Mouse (Mus musculus) T-helper 2 cell (primary cell): ENCODE results near the gene Pbld2.

Experiments
- in situ Hi-C: fragments of 300-600 bp; cut with MboI, MseI; formaldehyde crosslinking; loops from one replicate; pipeline ENCODE4 v1.15.1; 2025; ENCODE audit warnings: high pct_unique_total_duplicates

The Pbld2 gene

GRCm38 (mm10) chr10:63023749-63024579 is at the start of gene Pbld2, which contains the start of gene Hnrnph3:
TSS of gene Pbld2 (plus strand) at chr10:63024315.
TSS of gene Hnrnph3 (minus strand) at chr10:63024217.
- in situ Hi-C loops, result no loop called here

- in situ Hi-C loops, result no loop called here
Observed at GRCm38 (mm10) chr10:62979667-62980038, 44.5 kb upstream of the Pbld2 start.

GRCm38 (mm10) chr10:62980039-62980954 is 43.8 kb upstream of the Pbld2 start, which contains the start of gene Rufy2:
TSS of gene Rufy2 (plus strand) at chr10:62980223.
- in situ Hi-C loops, result no loop called here

- in situ Hi-C loops, result no loop called here
Observed at GRCm38 (mm10) chr10:62984072-62984471, 40.0 kb upstream of the Pbld2 start.

DNA sequence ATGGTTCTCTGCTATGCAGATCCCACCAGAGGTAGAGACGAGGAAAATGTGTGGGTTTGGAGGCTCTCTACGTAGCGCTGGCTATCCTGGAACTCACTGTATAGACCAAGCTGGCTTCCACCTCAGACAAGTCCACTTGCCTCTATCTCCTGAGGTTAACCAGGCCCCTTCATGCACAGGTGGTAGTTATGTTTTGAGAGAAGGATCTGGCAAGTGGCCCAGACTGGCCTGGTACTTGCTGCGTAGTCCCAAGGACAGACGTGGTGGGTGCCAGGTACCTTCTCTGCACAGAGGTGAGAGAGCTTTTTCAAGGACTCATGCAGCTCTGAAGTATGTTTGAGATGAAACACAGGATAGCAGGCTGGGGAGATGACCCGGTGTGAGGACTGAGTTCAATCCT is 39.6 kb upstream of the Pbld2 start:
- in situ Hi-C loops, result no loop called here

DNA sequence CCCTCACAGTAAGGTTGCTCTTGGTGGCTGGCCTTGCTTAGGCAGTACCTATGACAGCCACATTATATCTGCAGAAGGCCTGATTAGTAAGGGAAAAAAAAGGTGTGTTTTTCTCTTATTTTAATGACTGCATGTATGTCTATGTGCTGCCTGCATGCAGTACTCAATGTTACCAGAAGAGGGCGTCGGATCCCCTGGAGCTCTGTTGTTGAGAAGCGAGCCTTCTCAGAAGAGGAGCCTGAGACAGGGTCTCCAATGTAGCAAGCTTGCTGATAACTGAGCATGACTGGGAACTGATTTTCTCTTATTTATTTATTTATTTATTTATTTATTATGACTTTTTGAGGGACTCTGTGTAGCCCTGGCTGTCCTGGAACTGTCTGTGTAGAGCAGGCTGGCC is 36.8 kb upstream of the Pbld2 start:
- in situ Hi-C loops, result no loop called here

- in situ Hi-C loops, result no loop called here
Observed at GRCm38 (mm10) chr10:62990636-62991035, 33.5 kb upstream of the Pbld2 start.

- in situ Hi-C loops, result no loop called here
Observed at GRCm38 (mm10) chr10:62993991-62994390, 30.1 kb upstream of the Pbld2 start.

GRCm38 (mm10) chr10:63000584-63000983 is 23.5 kb upstream of the Pbld2 start:
- in situ Hi-C loops, result loop anchor here (5.0 kb wide), 1 partner anchor 238 kb away; no protein-coding TSS in a partner anchor

GRCm38 (mm10) chr10:63003252-63003651 is 20.9 kb upstream of the Pbld2 start:
- in situ Hi-C loops, result loop anchor here (5.0 kb wide), 1 partner anchor 241 kb away; no protein-coding TSS in a partner anchor

DNA sequence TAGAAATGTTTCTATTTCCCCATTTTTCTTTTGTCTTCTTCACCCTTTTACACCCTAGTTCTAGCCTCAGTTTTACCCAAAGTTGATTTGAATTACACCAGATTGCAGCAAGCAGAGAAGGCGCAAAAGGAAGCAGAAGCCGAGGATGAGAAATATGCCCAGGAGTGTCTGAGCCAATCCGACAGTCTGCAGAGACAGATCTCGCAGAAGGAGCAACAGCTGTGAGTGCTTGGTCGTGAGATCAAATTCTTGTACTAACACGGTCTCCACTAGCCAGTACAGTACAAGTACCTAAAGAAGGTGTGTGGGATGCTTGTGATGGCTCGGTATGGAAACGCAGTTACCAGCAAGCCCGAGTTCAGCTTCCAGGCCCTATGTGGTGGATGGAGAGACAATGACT is 19.6 kb upstream of the Pbld2 start:
- in situ Hi-C loops, result loop anchor here (5.0 kb wide), 1 partner anchor 242 kb away; no protein-coding TSS in a partner anchor

DNA sequence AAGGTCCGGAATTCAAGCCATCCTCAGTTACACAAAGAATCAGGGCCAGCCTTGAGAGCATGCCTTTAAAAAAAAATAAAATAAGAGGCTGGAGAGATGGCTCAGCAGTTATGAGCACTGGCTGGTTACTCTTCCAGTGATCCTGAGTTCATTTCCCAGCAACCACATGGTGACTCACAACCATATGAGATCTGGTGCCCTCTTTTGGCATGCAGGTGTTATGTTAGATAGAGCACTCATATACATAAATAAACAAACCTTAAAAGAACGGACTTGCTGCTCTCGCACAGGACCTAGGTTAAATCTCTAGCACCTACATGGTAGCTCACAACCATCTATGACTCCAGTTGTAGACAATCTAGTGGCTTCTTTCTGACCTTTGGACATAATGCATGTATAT is 15.9 kb upstream of the Pbld2 start:
- in situ Hi-C loops, result no loop called here

DNA sequence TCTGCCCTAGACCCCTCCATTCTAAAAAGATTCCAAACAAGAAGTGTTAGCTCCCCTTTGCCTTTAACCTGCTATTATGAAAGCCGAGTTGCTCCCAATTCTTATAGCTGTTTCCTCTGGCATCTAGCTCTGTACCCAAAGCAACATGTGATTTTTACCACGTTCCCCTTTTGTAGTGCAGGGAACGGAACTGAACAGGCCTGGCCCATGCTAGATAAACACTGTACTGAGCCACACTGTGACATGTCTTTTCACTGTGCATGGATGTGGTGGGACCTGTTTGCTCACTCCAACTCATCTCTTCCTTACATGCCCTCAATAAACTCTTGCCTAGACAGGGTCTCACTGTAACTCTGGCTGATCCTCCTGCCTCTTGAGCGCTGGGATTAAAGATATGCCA is 13.8 kb upstream of the Pbld2 start:
- in situ Hi-C loops, result no loop called here

DNA sequence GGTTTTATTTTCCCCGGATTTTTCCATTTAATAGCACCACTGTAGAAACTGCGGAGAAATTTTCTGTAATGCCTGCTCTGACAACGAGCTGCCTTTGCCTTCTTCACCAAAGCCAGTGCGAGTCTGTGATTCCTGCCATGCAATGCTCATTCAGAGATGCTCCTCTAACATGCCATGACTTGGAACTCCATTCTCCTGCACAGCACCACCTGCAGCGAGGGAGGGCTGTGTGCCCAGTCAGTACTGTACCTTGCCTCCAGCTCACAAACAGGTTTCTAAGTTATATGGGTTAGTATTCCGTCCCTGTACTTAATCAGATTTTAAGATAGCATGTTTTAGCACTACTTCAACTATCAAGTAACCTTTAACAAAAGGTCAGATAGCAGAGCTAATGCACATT is 12.6 kb upstream of the Pbld2 start:
- in situ Hi-C loops, result no loop called here

DNA sequence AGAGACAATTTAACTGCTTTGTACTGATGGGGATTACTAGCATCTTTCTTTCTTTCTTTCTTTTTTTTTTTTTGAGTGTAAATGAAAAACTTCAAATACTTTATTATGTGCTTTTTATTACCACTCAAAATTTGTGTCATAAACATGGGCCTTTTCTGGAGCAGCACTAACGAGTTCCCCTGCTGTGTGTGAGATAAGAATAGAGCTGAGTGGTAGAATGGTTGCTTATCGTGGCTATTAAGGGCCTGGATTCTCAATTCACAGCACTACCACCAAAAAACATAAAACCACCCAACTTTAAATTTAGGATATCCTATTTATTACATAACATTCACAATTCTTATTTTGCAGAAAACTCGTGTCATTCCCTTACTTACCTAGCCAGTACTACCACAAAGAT is 10.6 kb upstream of the Pbld2 start:
- in situ Hi-C loops, result no loop called here

- in situ Hi-C loops, result no loop called here
Observed at GRCm38 (mm10) chr10:63014168-63014567, 9.9 kb upstream of the Pbld2 start.

- in situ Hi-C loops, result no loop called here
Observed at GRCm38 (mm10) chr10:63019304-63019703, 4.8 kb upstream of the Pbld2 start.

- in situ Hi-C loops, result no loop called here
Observed at GRCm38 (mm10) chr10:63021702-63022101, 2.4 kb upstream of the Pbld2 start.

DNA sequence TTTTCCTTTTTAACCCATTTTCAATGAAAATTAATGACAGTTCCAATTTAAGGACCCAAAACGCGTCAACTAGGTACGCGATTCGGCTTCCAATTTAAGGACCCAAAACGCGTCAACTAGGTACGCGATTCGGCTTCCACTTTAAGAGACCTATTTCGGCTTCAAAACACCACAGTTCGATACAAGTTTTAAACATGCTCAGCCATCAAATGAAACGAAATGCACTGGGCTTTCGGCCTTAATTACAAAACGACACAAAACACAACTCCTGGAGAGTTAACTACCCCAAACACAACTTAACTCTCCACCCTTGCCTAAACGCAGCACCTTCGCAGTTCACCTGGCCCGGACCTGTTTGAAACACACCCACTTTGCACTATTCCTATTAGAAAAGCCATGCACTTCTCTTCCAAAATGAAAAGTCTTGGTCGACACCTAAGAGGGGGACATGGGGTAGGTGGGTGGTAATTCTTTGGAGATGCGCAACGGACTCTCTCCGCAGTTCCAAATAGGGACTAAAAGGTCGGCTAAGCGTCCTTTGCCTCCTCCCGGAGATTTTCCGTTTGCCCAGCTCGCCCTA is 1.5 kb upstream of the Pbld2 start:
- in situ Hi-C loops, result no loop called here

GRCm38 (mm10) chr10:63023121-63023748 is 880 bp upstream of the Pbld2 start:
- in situ Hi-C loops, result no loop called here

GRCm38 (mm10) chr10:63024580-63024910 is 430 bp downstream of the Pbld2 start:
- in situ Hi-C loops, result no loop called here

GRCm38 (mm10) chr10:63025016-63025415 is 901 bp downstream of the Pbld2 start:
- in situ Hi-C loops, result no loop called here
